Mouse (Mus musculus) spleen, adult 2 months (tissue): ENCODE data around the gene 3110082I17Rik.

ENCODE experiments used
- CTCF ChIP-seq: fragments of 200-500 bp; IDR thresholded peaks from 2 replicates; pipeline ENCODE4 v1.5.1; 2011; ENCODE audit warnings: mild to moderate bottlenecking, inconsistent platforms; ENCODE audit not compliant: insufficient read depth, insufficient read length, insufficient replicate concordance; ENCODE audit errors: extremely low read depth
- POLR2A ChIP-seq: fragments of 200-500 bp; IDR thresholded peaks from 2 replicates; pipeline ENCODE4 v1.6.1; 2011; ENCODE audit warnings: low read depth, low read length, inconsistent platforms

DNA sequence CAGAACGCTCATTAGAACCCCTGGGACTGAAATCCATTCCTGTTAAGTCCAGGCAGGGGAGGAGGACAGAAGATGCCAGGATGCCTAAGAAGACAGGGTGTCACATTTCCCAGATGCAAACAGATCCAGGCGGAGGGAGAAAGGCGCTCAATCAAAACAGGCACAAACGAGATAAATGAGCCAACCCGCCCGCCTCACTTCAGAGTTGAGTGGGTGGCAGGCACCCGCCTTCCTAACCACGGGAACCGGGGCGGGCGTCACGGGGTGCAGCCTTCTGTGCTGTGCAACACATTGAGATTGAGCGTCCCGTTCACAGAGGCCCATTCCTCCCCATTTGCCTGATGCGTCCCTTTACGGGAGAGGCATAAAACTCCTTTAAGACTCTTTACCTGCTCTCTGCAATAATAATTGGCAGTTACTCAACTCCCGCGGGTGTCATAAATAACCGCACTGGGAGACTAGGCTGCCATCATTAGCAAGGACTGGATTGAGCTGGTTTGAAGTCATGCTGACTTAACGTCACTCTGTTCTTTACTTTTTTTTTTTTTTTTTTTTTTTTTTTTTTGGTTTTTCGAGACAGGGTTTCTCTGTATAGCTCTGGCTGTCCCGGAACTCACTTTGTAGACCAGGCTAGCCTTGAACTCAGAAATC lies 34.8 kb upstream of the 3110082I17Rik start:
- TF ChIP-seq CTCF, result no peak
- no peak for TF ChIP-seq POLR2A
